Mouse (Mus musculus) forebrain, embryonic 13.5 days (tissue): Measurements from ENCODE around the gene Nfkbie. TPM values are rescaled to one million over a fixed set of nuclear protein-coding genes. Genes with fewer than 3 reads are reported as not detected.

Experiments
- ATAC-seq: fragments of 200-750 bp; cut with Nextera tagmentation; 2 replicates; pipeline ENCODE4 v1.8.0; 2017
- H3K27ac ChIP-seq: fragments of 300-500 bp; sonication (generic); 2 replicates; pipeline ENCODE4 v1.5.1; 2015; ENCODE audit warnings: inconsistent platforms, mild to moderate bottlenecking, moderate library complexity
- H3K27me3 ChIP-seq: fragments of 300-500 bp; sonication (generic); 2 replicates; pipeline ENCODE4 v1.6.1; 2015; ENCODE audit warnings: mild to moderate bottlenecking, inconsistent platforms
- H3K36me3 ChIP-seq: fragments of 300-500 bp; sonication (generic); 2 replicates; pipeline ENCODE4 v1.6.1; 2015; ENCODE audit warnings: mild to moderate bottlenecking, inconsistent platforms; ENCODE audit not compliant: poor library complexity, severe bottlenecking
- H3K4me1 ChIP-seq: fragments of 300-500 bp; sonication (generic); 2 replicates; pipeline ENCODE4 v1.6.1; 2015; ENCODE audit warnings: inconsistent platforms
- H3K4me2 ChIP-seq: fragments of 300-500 bp; sonication (generic); 2 replicates; pipeline ENCODE4 v1.6.1; 2015; ENCODE audit warnings: inconsistent platforms, mild to moderate bottlenecking, moderate library complexity
- H3K4me3 ChIP-seq: fragments of 300-500 bp; sonication (generic); 2 replicates; pipeline ENCODE4 v1.5.1; 2015; ENCODE audit warnings: mild to moderate bottlenecking, inconsistent platforms
- H3K9ac ChIP-seq: fragments of 300-500 bp; sonication (generic); 2 replicates; pipeline ENCODE4 v1.6.1; 2015; ENCODE audit warnings: mild to moderate bottlenecking, inconsistent platforms
- H3K9me3 ChIP-seq: fragments of 300-500 bp; sonication (generic); replicated peaks from 2 replicates; pipeline ENCODE4 v1.6.1; 2016; ENCODE audit warnings: inconsistent platforms
- WGBS: fragments of 180-500 bp; shearing (Covaris S2); methylation state at CpG from one replicate; pipeline ENCODE4 v1.1.7; 2015; 5-methylcytosine and 5-hydroxymethylcytosine counted together
- polyA plus RNA-seq: library from polyadenylated mRNA; unstranded; fragments of >200 nt; fragmentation: Nextera tagmentation; extraction: Ambion mirVana; gene quantifications from 2 replicates; pipeline ENCODE4 v1.2.1, GENCODE M21; 2015

Gene Nfkbie
- polyA plus RNA-seq, 1 experiment from 2014 or later = 5.1 TPM

- no peak for ATAC-seq
- no peaks in the 10 kb centered on the region for H3K36me3 ChIP-seq
- WGBS = 87% methylated on average over 3 of the region's 3 CpGs
- H3K4me2 ChIP-seq = no peak overlapping the region
- H3K9ac ChIP-seq = no peak overlapping the region
- no peak overlapping the region for H3K4me3 ChIP-seq
- peaks cover 20% of the 10 kb centered on the region for H3K27me3 ChIP-seq
- peaks cover 46% of the 10 kb centered on the region for H3K4me1 ChIP-seq
- H3K27ac ChIP-seq = no peak overlapping the region
- no peaks in the 10 kb centered on the region for H3K9me3 ChIP-seq
Measured at GRCm38 (mm10) chr17:45553065-45553464, 2.4 kb upstream of the Nfkbie start.

GRCm38 (mm10) chr17:45554420-45554819, 1.1 kb upstream of the Nfkbie start:
- Histone ChIP-seq H3K9ac (no peak overlapping the region), H3K27me3 (peaks cover 19% of the 10 kb centered on the region), H3K9me3 (no peaks in the 10 kb centered on the region), H3K4me2 (no peak overlapping the region), H3K27ac (no peak overlapping the region), H3K4me1 (peaks cover 38% of the 10 kb centered on the region), H3K4me3 (no peak overlapping the region), H3K36me3 (no peaks in the 10 kb centered on the region)
- WGBS = 47% methylated on average over 1 of the region's 1 CpGs
- ATAC-seq = no peak

DNA sequence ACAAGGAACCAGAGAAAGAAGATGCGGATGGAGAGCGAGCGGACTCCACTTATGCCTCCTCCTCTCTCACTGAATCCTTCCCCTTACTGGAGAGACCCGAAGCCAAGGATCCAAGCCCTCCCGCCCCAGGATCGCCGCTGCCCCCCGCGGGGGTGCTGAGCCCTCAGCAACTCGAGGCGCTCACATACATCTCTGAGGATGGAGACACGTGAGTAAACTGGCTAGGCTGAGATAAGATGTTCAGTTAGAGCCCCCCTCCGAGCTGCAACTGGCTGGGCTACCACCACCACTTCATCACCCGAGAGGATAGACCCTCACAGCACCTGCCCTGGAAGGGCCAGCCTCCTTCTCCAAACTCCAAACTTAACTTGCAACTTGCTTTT, 595 bp downstream of the Nfkbie start:
- no peaks in the 10 kb centered on the region for H3K36me3 ChIP-seq
- 4% methylated on average over 14 of the region's 14 CpGs for WGBS
- peak overlapping the region; percentile 75 for H3K9ac ChIP-seq
- peaks cover 24% of the 10 kb centered on the region for H3K4me1 ChIP-seq
- H3K4me3 ChIP-seq = peak overlapping the region; percentile 71
- no peak overlapping the region for H3K27ac ChIP-seq
- peaks cover 19% of the 10 kb centered on the region for H3K27me3 ChIP-seq
- peak overlapping the region; percentile 86 for H3K4me2 ChIP-seq
- H3K9me3 ChIP-seq = no peaks in the 10 kb centered on the region
- no peak; the same call in 1 of the 2 replicates for ATAC-seq

- no peak overlapping the region for H3K27ac ChIP-seq
- peak overlapping the region; percentile 75 for H3K9ac ChIP-seq
- H3K36me3 ChIP-seq = no peaks in the 10 kb centered on the region
- H3K27me3 ChIP-seq = peaks cover 19% of the 10 kb centered on the region
- ATAC-seq = no peak
- peak overlapping the region; percentile 71 for H3K4me3 ChIP-seq
- no peaks in the 10 kb centered on the region for H3K9me3 ChIP-seq
- H3K4me2 ChIP-seq = peak overlapping the region; percentile 86
- H3K4me1 ChIP-seq = peaks cover 21% of the 10 kb centered on the region
- WGBS = 83% methylated on average over 3 of the region's 3 CpGs
Measured at GRCm38 (mm10) chr17:45556514-45557245, 1.2 kb downstream of the Nfkbie start.

- H3K4me2 ChIP-seq = no peak overlapping the region
- no peaks in the 10 kb centered on the region for H3K9me3 ChIP-seq
- no peak for ATAC-seq
- H3K36me3 ChIP-seq = no peaks in the 10 kb centered on the region
- 78% methylated on average over 5 of the region's 7 CpGs for WGBS
- no peak overlapping the region for H3K27ac ChIP-seq
- no peak overlapping the region for H3K4me3 ChIP-seq
- no peak overlapping the region for H3K9ac ChIP-seq
- H3K4me1 ChIP-seq = peaks cover 18% of the 10 kb centered on the region
- peaks cover 19% of the 10 kb centered on the region for H3K27me3 ChIP-seq
Measured at GRCm38 (mm10) chr17:45557246-45557824, 1.8 kb downstream of the Nfkbie start.

DNA sequence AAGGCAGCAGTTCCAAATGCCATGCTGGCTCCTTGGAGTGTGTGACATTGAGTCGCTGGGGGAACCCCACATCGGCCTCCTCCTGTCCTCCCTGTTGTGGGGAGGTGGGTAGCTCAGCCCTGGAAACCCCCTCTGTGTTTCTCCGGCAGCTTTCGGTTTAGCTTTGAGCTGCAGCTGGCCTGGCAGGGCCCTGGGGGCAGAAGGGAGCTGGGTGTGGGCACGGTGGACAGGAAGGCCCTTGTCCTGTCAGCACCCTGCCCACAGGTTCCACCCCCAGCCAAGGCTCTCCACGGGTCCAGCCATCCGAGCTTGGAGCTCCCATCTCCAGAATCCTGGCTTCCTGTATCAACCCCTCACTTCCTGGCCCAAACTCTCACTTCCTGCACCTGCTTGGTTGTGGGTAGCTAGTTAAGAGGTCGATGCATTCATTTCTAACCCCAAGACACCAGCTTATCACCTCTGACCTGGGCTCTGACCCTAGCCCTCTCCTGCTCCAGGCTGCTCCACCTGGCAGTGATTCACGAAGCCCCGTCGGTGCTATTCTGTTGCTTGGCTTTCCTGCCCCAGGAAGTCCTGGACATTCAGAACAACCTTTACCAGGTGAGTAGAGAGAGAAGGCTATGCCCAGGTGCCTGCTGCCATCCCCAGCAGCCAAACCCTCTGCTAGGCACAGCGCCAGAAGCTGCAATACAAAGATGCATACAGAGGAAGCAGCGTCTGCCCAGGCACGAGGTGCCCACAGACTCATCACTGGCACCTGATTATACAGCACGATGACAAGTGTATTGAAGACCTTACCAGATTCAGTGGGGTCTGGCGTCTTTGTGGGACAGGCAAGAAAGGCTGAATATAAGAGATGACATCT, 2.7 kb downstream of the Nfkbie start:
- no peak overlapping the region for H3K4me2 ChIP-seq
- no peak overlapping the region for H3K27ac ChIP-seq
- no peak overlapping the region for H3K4me3 ChIP-seq
- no peaks in the 10 kb centered on the region for H3K36me3 ChIP-seq
- WGBS = 73% methylated on average over 16 of the region's 16 CpGs
- H3K9ac ChIP-seq = no peak overlapping the region
- H3K9me3 ChIP-seq = no peaks in the 10 kb centered on the region
- H3K4me1 ChIP-seq = peaks cover 18% of the 10 kb centered on the region
- H3K27me3 ChIP-seq = peaks cover 19% of the 10 kb centered on the region
- ATAC-seq = no peak

GRCm38 (mm10) chr17:45559732-45560525, 4.4 kb downstream of the Nfkbie start:
- no peaks in the 10 kb centered on the region for H3K36me3 ChIP-seq

DNA sequence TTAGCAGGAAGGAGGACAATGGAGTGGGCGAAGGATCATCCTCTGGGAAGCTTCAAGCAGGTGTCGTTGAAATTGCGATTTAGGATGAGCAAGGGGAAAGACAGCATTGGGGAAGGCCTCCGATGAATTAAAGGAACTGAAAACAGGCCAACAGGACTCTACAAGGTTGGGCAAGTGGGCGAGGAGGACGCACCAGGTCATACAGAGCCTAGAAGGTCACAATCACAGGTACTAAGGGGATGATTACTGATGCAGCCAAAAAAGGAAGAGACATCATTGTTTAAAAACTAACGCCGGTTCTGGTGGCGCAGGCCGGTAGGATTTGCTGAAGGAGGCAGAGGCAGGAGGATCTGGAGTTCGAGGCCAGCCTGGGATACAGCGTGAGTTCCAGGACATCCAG, 7.7 kb downstream of the Nfkbie start:
- Histone ChIP-seq H3K36me3 (peaks cover 28% of the 10 kb centered on the region), H3K4me1 (peaks cover 31% of the 10 kb centered on the region), H3K9ac (no peak overlapping the region), H3K4me2 (peak overlapping the region; percentile 98), H3K27ac (no peak overlapping the region), H3K27me3 (no peaks in the 10 kb centered on the region), H3K9me3 (no peaks in the 10 kb centered on the region), H3K4me3 (no peak overlapping the region)
- no peak for ATAC-seq
- WGBS = 80% methylated on average over 12 of the region's 12 CpGs

More at GRCm38 (mm10) chr17:45559732-45560525, 4.4 kb downstream of the Nfkbie start:
- no peak overlapping the region for H3K27ac ChIP-seq
- H3K27me3 ChIP-seq = peaks cover 15% of the 10 kb centered on the region
- no peak overlapping the region for H3K4me3 ChIP-seq
- no peak overlapping the region for H3K9ac ChIP-seq
- H3K9me3 ChIP-seq = no peaks in the 10 kb centered on the region
- no peak overlapping the region for H3K4me2 ChIP-seq
- peaks cover 23% of the 10 kb centered on the region for H3K4me1 ChIP-seq
- ATAC-seq = no peak
- WGBS = 85% methylated on average over 15 of the region's 15 CpGs

DNA sequence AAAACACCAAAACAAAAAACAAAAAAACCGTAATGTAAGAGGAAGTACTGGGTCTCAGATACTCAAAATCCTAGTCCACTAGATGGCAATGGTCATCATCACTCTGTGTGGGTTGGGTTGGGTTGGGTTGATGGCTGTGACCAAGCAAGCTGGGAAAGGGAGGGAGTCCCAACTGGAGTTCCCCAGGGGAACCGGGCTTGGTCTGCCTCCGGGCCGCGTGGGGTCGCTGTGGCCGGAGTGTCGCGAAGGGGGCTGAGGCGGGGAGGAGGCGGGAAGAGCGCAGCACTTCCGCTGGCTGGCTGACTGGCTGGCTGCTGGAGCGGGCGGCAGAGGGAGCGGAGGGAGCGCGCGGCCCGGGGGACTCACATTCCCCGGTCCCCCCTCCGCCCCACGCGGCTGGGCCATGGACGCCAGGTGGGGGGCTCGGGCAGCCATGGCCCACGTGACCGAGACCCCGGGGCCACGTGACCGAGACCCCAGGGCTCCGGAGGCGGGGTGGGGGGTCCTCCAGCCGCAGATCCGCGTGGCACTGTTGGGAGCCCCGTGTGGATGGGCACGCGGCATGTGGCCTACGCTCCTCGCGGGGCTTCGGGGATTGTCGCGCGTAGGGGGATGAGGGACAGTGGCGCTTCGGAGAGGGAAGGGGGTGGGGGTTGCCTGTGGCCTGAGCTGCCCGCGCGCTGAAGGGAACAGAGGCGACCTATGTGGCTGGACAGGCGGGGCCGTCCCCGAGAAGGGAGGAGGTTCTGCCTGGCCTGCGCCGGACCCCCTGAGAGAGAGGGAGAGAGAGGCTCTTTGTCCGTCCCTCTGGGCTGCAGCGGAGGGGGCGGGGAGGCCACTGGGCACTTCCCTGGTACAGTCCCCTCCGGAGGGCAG, 8.4 kb downstream of the Nfkbie start, which contains the start of gene Slc35b2:
Gene Slc35b2, plus strand, starts transcription at position 220 of the 876 bp plus-strand sequence.
- H3K4me1 ChIP-seq = peaks cover 38% of the 10 kb centered on the region
- H3K27ac ChIP-seq = peak within 1 kb of the TSS; percentile 78
- peak within 1 kb of the TSS; percentile 80 for H3K4me3 ChIP-seq
- H3K9me3 ChIP-seq = no peaks in the 10 kb centered on the region
- peaks cover 35% of the 10 kb centered on the region for H3K36me3 ChIP-seq
- peak within 1 kb of the TSS; percentile 98 for H3K4me2 ChIP-seq
- ATAC-seq = peak; percentile 87
- H3K9ac ChIP-seq = peak within 1 kb of the TSS; percentile 94
- no peaks in the 10 kb centered on the region for H3K27me3 ChIP-seq
- WGBS = under 1% methylated on average over 57 of the region's 61 CpGs

GRCm38 (mm10) chr17:45564531-45565084, 9.1 kb downstream of the Nfkbie start:
- Histone ChIP-seq H3K4me3 (peak overlapping the region; percentile 80), H3K4me2 (peak overlapping the region; percentile 98), H3K27ac (peak overlapping the region; percentile 78), H3K36me3 (peaks cover 42% of the 10 kb centered on the region), H3K4me1 (peaks cover 43% of the 10 kb centered on the region), H3K27me3 (no peaks in the 10 kb centered on the region), H3K9me3 (no peaks in the 10 kb centered on the region), H3K9ac (peak overlapping the region; percentile 94)
- 8% methylated on average over 18 of the region's 18 CpGs for whole genome bisulfite sequencing
- ATAC-seq = no peak
